8 mouse cellular contexts compared by ENCODE assay signal in the genomic region with DNA sequence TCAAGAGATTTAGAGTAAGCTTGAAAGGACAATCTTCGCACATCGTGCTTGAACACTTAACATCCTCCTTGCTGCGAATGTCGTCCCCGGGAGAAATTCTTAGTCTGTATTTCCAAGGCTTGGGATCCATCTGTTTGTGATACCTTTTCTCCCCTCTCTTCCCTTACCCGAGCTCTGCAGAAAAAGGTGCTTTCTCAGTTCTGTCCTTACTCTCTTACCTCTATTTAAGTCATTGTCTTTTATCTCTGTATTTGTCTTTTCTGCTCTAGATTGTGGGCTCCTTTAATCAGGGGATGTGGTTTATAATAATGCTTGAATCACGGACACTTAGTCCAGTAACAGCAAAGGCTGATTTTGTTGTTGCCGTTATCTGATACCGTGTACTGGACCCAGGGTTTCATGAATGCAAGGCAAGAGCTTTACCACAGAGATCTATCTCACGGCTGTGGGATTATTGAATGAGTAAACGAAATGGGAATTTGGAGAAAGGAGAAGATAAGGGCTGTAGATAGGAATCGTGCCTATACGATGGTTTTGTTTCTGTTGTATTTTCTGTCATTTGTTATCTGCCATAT. TPM values are rescaled to one million over a fixed set of nuclear protein-coding genes. Genes with fewer than 3 reads are reported as not detected.
A peak's percentile ranks its signal among the peaks of the same experiment; 100 is the strongest.
DNase-seq lines count a peak whose midpoint lies in the region; ATAC-seq lines count a peak whose summit lies in the region.

No protein-coding gene starts in this region.

- H3K36me3 ChIP-seq in kidney, embryonic 15.5 days, result peaks cover 21% of the 10 kb centered on the region
- peaks cover 22% of the 10 kb centered on the region for H3K36me3 ChIP-seq in hindbrain, embryonic 10.5 days
- peaks cover 17% of the 10 kb centered on the region for H3K36me3 ChIP-seq in midbrain, embryonic 14.5 days (ENCODE audit: control insufficient read depth, insufficient read depth, low read length)

- H3K4me1 ChIP-seq in kidney, embryonic 15.5 days, result peaks cover 22% of the 10 kb centered on the region
- H3K4me1 ChIP-seq in hindbrain, embryonic 10.5 days (replicated peaks), result peaks cover 22% of the 10 kb centered on the region
- H3K4me1 ChIP-seq in midbrain, embryonic 14.5 days (ENCODE audit: control insufficient read depth, insufficient read depth, low read length), result peaks cover 14% of the 10 kb centered on the region

- H3K9ac ChIP-seq in kidney, embryonic 15.5 days, result peak overlapping the region; percentile 78
- H3K9ac ChIP-seq in midbrain, embryonic 14.5 days (replicated peaks; ENCODE audit: low read length), result peak overlapping the region; percentile 85

- peak overlapping the region; percentile 68 for H3K4me3 ChIP-seq in kidney, embryonic 15.5 days (replicated peaks)
- H3K4me3 ChIP-seq in hindbrain, embryonic 10.5 days, result peak overlapping the region; percentile 94
- H3K4me3 ChIP-seq in midbrain, embryonic 14.5 days (replicated peaks; ENCODE audit: low read depth, low read length), result peak overlapping the region; percentile 93

- no peaks in the 10 kb centered on the region for H3K9me3 ChIP-seq in kidney, embryonic 15.5 days (replicated peaks)
- no peaks in the 10 kb centered on the region for H3K9me3 ChIP-seq in hindbrain, embryonic 10.5 days
- H3K9me3 ChIP-seq in midbrain, embryonic 14.5 days (ENCODE audit: control insufficient read depth, low read length), result no peaks in the 10 kb centered on the region

- no peaks in the 10 kb centered on the region for H3K27me3 ChIP-seq in kidney, embryonic 15.5 days
- no peaks in the 10 kb centered on the region for H3K27me3 ChIP-seq in hindbrain, embryonic 10.5 days (ENCODE audit: insufficient read depth, poor library complexity, severe bottlenecking)
- H3K27me3 ChIP-seq in midbrain, embryonic 14.5 days (ENCODE audit: control insufficient read depth, insufficient read depth, low read length), result no peaks in the 10 kb centered on the region

- peak overlapping the region; percentile 96 for H3K27ac ChIP-seq in kidney, embryonic 15.5 days
- peak overlapping the region; percentile 97 for H3K27ac ChIP-seq in hindbrain, embryonic 10.5 days
- H3K27ac ChIP-seq in midbrain, embryonic 14.5 days (replicated peaks; ENCODE audit: low read depth, low read length), result no peak overlapping the region

- ATAC-seq in kidney, embryonic 15.5 days (replicated peaks; ENCODE audit: low FRiP score), result no peak
- ATAC-seq in midbrain, embryonic 14.5 days (ENCODE audit: low FRiP score, low TSS enrichment), result no peak
- no peak for ATAC-seq in monocyte, adult 5-6 weeks (replicated peaks; ENCODE audit: insufficient number of reproducible peaks, low FRiP score, low TSS enrichment, poor library complexity, severe bottlenecking)

- DNase-seq in kidney, postnatal 14 days, result no peak
- DNase-seq in NIH3T3 (ENCODE audit: low read depth) (peak; percentile 9), adipocyte (ENCODE audit: low spot score) (no peak)
- DNase-seq in hindbrain, embryonic 10.5 days (ENCODE audit: low spot score), result no peak
- DNase-seq in midbrain, embryonic 14.5 days, result peak; percentile 47
- DNase-seq in ovary, adult 18-20 months (ENCODE audit: low spot score), result no peak

- 7% methylated on average over 13 of the region's 13 CpGs for WGBS in kidney, embryonic 15.5 days
- 15% methylated on average over 13 of the region's 13 CpGs for WGBS in hindbrain, embryonic 10.5 days
- 7% methylated on average over 13 of the region's 13 CpGs for WGBS in midbrain, embryonic 14.5 days

- H3K4me2 ChIP-seq in kidney, embryonic 15.5 days, result peak overlapping the region; percentile 80
- peak overlapping the region; percentile 67 for H3K4me2 ChIP-seq in midbrain, embryonic 14.5 days (ENCODE audit: low read length)

RNA-seq across cellular contexts. Expression of gene Mphosph8, which starts 1.1 kb away (rescaled TPM):
- 34.7 and 36.5 TPM in 2 replicates for polyA plus RNA-seq in kidney, embryonic 15.5 days (2015; fragmentation: Nextera tagmentation; extraction: Ambion mirVana)
- polyA plus RNA-seq in hindbrain, embryonic 10.5 days (2016; fragmentation: Nextera tagmentation; extraction: Ambion mirVana), result 26.6 and 34.0 TPM in 2 replicates
- 37.2 and 42.6 TPM in 2 replicates for polyA plus RNA-seq in midbrain, embryonic 14.5 days (2014; fragmentation: Nextera tagmentation; extraction: Ambion mirVana)
- total RNA-seq in monocyte, adult 5-6 weeks (2017), result 20.5 to 54.0 TPM (median 23.9 TPM) in 3 replicates

Comparison
In these comparisons a context has a peak if more than half of its experiments do, and no peak if none do; other contexts are left out.
1. DNase-seq: peak in NIH3T3 (single experiment) and midbrain, embryonic 14.5 days (single experiment); none in kidney, postnatal 14 days (single experiment), hindbrain, embryonic 10.5 days (single experiment), adipocyte (single experiment) and ovary, adult 18-20 months (single experiment).
2. Peak in every context shown above with its lines, with median percentiles within 50 percentile points of each other: H3K4me3 ChIP-seq.